Mouse (Mus musculus) heart, embryonic 11.5 days (tissue): ENCODE measurements around the gene 1700020N01Rik. TPM values are rescaled to one million over a fixed set of nuclear protein-coding genes. Genes with fewer than 3 reads are reported as not detected.

Experiments used
- ATAC-seq: fragments of 200-750 bp; cut with Nextera tagmentation; replicated peaks from 2 replicates; pipeline ENCODE4 v1.8.0; 2017; ENCODE audit warnings: moderate library complexity; ENCODE audit not compliant: insufficient number of reproducible peaks, low FRiP score, low TSS enrichment
- H3K27ac ChIP-seq: fragments of 300-500 bp; sonication (generic); 2 replicates; pipeline ENCODE4 v1.5.1; 2014; ENCODE audit warnings: mild to moderate bottlenecking, low read depth, low read length
- H3K27me3 ChIP-seq: fragments of 300-500 bp; sonication (generic); 2 replicates; pipeline ENCODE4 v1.6.1; 2014; ENCODE audit warnings: mild to moderate bottlenecking, low read length, mixed read lengths; ENCODE audit not compliant: control insufficient read depth, insufficient read depth
- H3K36me3 ChIP-seq: fragments of 300-500 bp; sonication (generic); 2 replicates; pipeline ENCODE4 v1.6.1; 2014; ENCODE audit warnings: mild to moderate bottlenecking, low read length, moderate library complexity, mixed read lengths; ENCODE audit not compliant: control insufficient read depth, insufficient read depth
- H3K4me1 ChIP-seq: fragments of 300-500 bp; sonication (generic); 2 replicates; pipeline ENCODE4 v1.6.1; 2014; ENCODE audit warnings: low read length; ENCODE audit not compliant: control insufficient read depth, insufficient read depth
- H3K4me2 ChIP-seq: fragments of 300-500 bp; sonication (generic); 2 replicates; pipeline ENCODE4 v1.6.1; 2014; ENCODE audit warnings: mild to moderate bottlenecking, moderate library complexity
- H3K4me3 ChIP-seq: fragments of 300-500 bp; sonication (generic); 2 replicates; pipeline ENCODE4 v1.5.1; 2014; ENCODE audit warnings: low read depth, low read length
- H3K9ac ChIP-seq: fragments of 300-500 bp; sonication (generic); 2 replicates; pipeline ENCODE4 v1.6.1; 2014; ENCODE audit warnings: mild to moderate bottlenecking, low read depth, low read length, moderate library complexity
- H3K9me3 ChIP-seq: fragments of 300-500 bp; sonication (generic); replicated peaks from 2 replicates; pipeline ENCODE4 v1.6.1; 2016; ENCODE audit warnings: low read length; ENCODE audit not compliant: control insufficient read depth
- WGBS: fragments of 180-500 bp; shearing (Covaris S2); extraction: QIAGEN DNeasy Blood & Tissue Kit; methylation state at CpG from one replicate; pipeline ENCODE4 v1.1.7; 2014; ENCODE audit not compliant: insufficient replicate concordance; 5-methylcytosine and 5-hydroxymethylcytosine counted together
- polyA plus RNA-seq: library from polyadenylated mRNA; unstranded; fragments of >200 nt; fragmentation: Nextera tagmentation; extraction: Ambion mirVana; gene quantifications from 2 replicates; pipeline ENCODE4 v1.2.1, GENCODE M21; 2014

The 1700020N01Rik gene
- polyA plus RNA-seq, 1 experiment from 2014 or later = 0.30 TPM

GRCm38 (mm10) chr10:21609583-21609982 lies 16.6 kb downstream of the 1700020N01Rik start:
- Histone ChIP-seq H3K36me3 (no peaks in the 10 kb centered on the region), H3K27ac (no peak overlapping the region), H3K27me3 (no peaks in the 10 kb centered on the region), H3K9me3 (no peaks in the 10 kb centered on the region), H3K9ac (no peak overlapping the region), H3K4me2 (no peak overlapping the region), H3K4me3 (no peak overlapping the region), H3K4me1 (peaks cover 17% of the 10 kb centered on the region)
- 70% methylated on average over 2 of the region's 2 CpGs for WGBS
- ATAC-seq = no peak

- Histone ChIP-seq H3K27me3 (no peaks in the 10 kb centered on the region), H3K36me3 (no peaks in the 10 kb centered on the region), H3K27ac (no peak overlapping the region), H3K4me1 (no peaks in the 10 kb centered on the region), H3K9me3 (no peaks in the 10 kb centered on the region), H3K4me3 (no peak overlapping the region), H3K9ac (no peak overlapping the region), H3K4me2 (no peak overlapping the region)
- ATAC-seq = no peak
- 79% methylated on average over 4 of the region's 4 CpGs for WGBS
Observed at GRCm38 (mm10) chr10:21613021-21613860, 20.3 kb downstream of the 1700020N01Rik start.

- ATAC-seq = no peak
Observed at GRCm38 (mm10) chr10:21614520-21614919, 21.6 kb downstream of the 1700020N01Rik start.

GRCm38 (mm10) chr10:21618745-21619508 lies 26.0 kb downstream of the 1700020N01Rik start:
- ATAC-seq = no peak
- no peak overlapping the region for H3K4me3 ChIP-seq
- no peaks in the 10 kb centered on the region for H3K4me1 ChIP-seq
- no peak overlapping the region for H3K9ac ChIP-seq
- no peaks in the 10 kb centered on the region for H3K27me3 ChIP-seq
- no peak overlapping the region for H3K27ac ChIP-seq
- no peak overlapping the region for H3K4me2 ChIP-seq
- 76% methylated on average over 5 of the region's 5 CpGs for WGBS
- no peaks in the 10 kb centered on the region for H3K9me3 ChIP-seq
- no peaks in the 10 kb centered on the region for H3K36me3 ChIP-seq

More at GRCm38 (mm10) chr10:21614520-21614919, 21.6 kb downstream of the 1700020N01Rik start:
- Histone ChIP-seq H3K4me1 (no peaks in the 10 kb centered on the region), H3K27me3 (no peaks in the 10 kb centered on the region), H3K9me3 (no peaks in the 10 kb centered on the region), H3K4me2 (no peak overlapping the region), H3K4me3 (no peak overlapping the region), H3K27ac (no peak overlapping the region), H3K36me3 (no peaks in the 10 kb centered on the region), H3K9ac (no peak overlapping the region)
- WGBS = 91% methylated on average over 1 of the region's 1 CpGs

GRCm38 (mm10) chr10:21622065-21622464 lies 29.1 kb downstream of the 1700020N01Rik start:
- 83% methylated on average over 7 of the region's 7 CpGs for WGBS
- no peaks in the 10 kb centered on the region for H3K9me3 ChIP-seq
- H3K4me1 ChIP-seq = no peaks in the 10 kb centered on the region
- no peak overlapping the region for H3K4me2 ChIP-seq
- no peak overlapping the region for H3K9ac ChIP-seq
- H3K27ac ChIP-seq = no peak overlapping the region
- H3K4me3 ChIP-seq = no peak overlapping the region
- H3K27me3 ChIP-seq = no peaks in the 10 kb centered on the region
- no peak for ATAC-seq
- H3K36me3 ChIP-seq = no peaks in the 10 kb centered on the region

- H3K27me3 ChIP-seq = no peaks in the 10 kb centered on the region
- no peaks in the 10 kb centered on the region for H3K9me3 ChIP-seq
- H3K4me3 ChIP-seq = no peak overlapping the region
- H3K9ac ChIP-seq = no peak overlapping the region
- H3K36me3 ChIP-seq = no peaks in the 10 kb centered on the region
- WGBS = 67% methylated on average over 5 of the region's 5 CpGs
- no peak overlapping the region for H3K27ac ChIP-seq
- H3K4me1 ChIP-seq = no peaks in the 10 kb centered on the region
- no peak overlapping the region for H3K4me2 ChIP-seq
- ATAC-seq = no peak
Observed at GRCm38 (mm10) chr10:21628555-21628954, 35.6 kb downstream of the 1700020N01Rik start.

GRCm38 (mm10) chr10:21629031-21629740 lies 36.2 kb downstream of the 1700020N01Rik start:
- H3K4me2 ChIP-seq = no peak overlapping the region
- no peak for ATAC-seq
- no peak overlapping the region for H3K27ac ChIP-seq
- no peak overlapping the region for H3K9ac ChIP-seq
- no peak overlapping the region for H3K4me3 ChIP-seq
- WGBS = 78% methylated on average over 10 of the region's 10 CpGs
- H3K27me3 ChIP-seq = no peaks in the 10 kb centered on the region
- no peaks in the 10 kb centered on the region for H3K36me3 ChIP-seq
- no peaks in the 10 kb centered on the region for H3K4me1 ChIP-seq
- H3K9me3 ChIP-seq = no peaks in the 10 kb centered on the region

GRCm38 (mm10) chr10:21631481-21631880 lies 38.5 kb downstream of the 1700020N01Rik start:
- H3K9ac ChIP-seq = no peak overlapping the region
- no peaks in the 10 kb centered on the region for H3K27me3 ChIP-seq
- peaks cover 6% of the 10 kb centered on the region for H3K4me1 ChIP-seq
- H3K9me3 ChIP-seq = no peaks in the 10 kb centered on the region
- WGBS = 85% methylated on average over 1 of the region's 1 CpGs
- H3K36me3 ChIP-seq = no peaks in the 10 kb centered on the region
- no peak for ATAC-seq
- H3K4me2 ChIP-seq = no peak overlapping the region
- H3K27ac ChIP-seq = no peak overlapping the region
- H3K4me3 ChIP-seq = no peak overlapping the region
